Mouse (Mus musculus): ENCODE results near the gene Ppt2.

- TF ChIP-seq CTCF (IDR thresholded peaks at IDR 0.05; ENCODE audit: extremely low read depth, insufficient read depth, low read length) (no peak), POLR2A (IDR thresholded peaks at IDR 0.05; ENCODE audit: extremely low read depth, insufficient read depth, low read length) (no peak)
These were observed 29.8 kb upstream of the Ppt2 start for GRCm38 (mm10) chr17:34658145-34658544.

Data from cortical plate, adult 2 months (tissue).